Mouse (Mus musculus): ENCODE measurements around the gene Aoc2. TPM values are rescaled to one million over a fixed set of nuclear protein-coding genes. Genes with fewer than 3 reads are reported as not detected.

Gene Aoc2
- total RNA-seq (2022): 1 to 10 TPM; 3.8 to 5.3 (median 4.7) TPM

DNA sequence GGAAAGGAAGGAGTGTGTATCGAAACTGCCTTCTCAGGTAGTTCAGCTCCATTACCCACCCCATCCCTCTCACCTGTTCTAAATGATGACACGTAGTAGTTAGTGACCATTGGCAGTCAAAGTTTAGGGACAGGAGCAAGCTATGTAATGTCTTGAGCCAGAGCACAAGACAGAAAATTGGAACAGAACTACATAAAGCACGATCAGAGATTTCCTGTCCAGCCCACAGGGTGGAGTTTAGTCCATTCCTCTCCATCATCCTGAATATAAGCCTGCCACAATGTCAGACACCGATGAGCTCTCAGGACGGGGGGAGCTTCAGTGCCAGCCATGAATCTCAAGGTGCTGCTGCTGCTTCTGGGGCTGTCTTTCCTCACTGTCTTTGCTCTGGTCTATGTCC is at the start of gene Aoc2:
Aoc2 (plus strand) TSS at position 301 of the 400 bp plus-strand sequence.
- no peak for DNase-seq (ENCODE audit: low spot score in 2 of 2)

DNA sequence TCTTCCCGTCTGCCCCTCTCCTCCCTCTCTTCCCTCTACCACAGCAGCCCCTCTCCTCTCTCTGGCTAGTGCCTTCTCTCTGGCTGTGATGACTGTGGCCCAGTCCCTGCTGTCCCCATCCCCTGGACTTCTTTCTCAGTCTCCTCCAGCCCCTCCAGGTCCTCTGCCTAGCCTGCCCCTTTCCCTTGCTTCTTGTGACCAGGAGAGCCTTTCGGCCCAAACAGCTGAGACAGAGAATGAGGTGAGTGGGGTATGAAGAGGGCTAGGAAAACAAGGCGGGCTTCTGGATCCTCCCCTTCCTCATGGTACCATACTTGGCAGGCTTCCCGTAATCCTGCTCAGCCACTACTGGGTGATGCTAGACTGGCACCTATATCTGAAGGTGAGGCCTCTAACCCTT is 49.6 kb upstream of the Aoc2 start:
- DNase-seq (ENCODE audit: low spot score in 2 of 2): no peak

DNA sequence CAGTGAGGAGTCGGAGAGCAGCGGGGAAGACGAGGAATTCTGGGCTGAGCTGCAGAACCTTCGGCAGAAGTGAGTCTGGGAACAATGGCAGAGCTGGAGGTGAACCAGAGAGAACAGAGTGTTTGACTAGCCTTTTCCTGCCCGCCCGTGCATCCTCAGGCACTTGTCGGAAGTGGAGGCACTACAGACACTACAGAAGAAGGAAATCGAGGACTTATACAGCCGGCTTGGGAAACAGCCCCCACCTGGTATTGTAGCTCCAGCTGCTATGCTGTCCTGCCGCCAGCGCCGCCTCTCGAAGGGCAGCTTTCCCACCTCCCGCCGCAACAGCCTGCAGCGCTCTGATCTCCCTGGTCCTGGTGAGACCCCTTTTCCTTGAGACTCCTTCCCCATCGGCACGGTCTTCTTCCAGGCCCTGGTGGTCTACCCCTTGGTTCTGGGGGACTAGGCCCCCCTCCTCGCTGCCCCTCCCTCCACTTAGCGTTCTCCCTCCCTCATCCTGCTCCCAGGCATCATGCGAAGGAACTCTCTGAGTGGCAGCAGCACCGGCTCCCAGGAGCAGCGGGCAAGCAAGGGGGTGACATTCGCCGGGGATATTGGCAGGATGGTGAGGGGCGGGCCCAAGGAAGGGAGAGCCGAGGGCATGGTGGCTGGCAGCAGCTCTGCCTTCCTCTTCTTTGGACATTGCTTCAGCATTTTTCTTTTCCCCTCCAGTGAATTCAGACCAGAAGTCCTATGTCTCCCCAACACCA is 48.4 kb upstream of the Aoc2 start:
- no peak for DNase-seq (ENCODE audit: low spot score in 2 of 2)

DNA sequence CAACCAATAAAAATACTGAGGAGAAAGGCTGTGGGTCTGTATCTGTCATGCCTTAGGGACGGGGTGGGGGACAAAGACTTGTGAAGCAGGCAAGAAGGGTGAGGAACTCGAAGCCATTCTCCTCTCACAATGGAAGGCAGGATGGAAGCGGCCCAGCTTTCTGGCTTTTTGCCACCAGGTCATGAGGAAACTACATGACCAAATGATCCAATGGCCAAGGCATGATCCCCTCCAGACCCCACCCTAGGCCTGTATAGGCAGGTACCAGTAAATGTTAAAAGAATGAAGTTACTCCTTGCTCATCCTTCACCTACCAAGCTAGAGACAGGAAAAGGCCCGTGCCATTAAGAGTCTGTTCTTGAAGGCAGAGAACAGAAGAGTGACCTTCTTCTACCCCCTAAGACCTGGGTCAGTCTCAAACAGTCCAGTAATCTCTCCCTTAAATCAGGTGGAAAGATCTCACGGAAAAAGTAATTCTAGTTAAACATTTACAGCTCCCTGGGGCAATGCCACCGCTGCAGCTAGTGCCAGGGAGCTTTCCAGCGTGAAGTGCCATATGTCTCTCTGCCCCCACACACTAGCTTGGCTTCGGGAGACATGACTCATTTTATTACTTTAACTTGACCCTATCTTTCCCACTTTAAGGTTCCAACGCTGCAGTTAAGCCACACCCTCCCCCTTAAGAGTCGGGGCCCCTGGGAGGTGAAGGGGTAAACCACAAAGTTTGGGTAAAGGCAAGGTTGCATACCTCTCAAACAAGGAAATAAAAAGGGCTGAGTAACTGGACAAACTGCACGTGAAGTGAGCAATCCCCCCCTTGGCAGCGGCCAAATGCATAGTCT is 47.3 kb upstream of the Aoc2 start:
- no peak for DNase-seq (ENCODE audit: low spot score in 2 of 2)

DNA sequence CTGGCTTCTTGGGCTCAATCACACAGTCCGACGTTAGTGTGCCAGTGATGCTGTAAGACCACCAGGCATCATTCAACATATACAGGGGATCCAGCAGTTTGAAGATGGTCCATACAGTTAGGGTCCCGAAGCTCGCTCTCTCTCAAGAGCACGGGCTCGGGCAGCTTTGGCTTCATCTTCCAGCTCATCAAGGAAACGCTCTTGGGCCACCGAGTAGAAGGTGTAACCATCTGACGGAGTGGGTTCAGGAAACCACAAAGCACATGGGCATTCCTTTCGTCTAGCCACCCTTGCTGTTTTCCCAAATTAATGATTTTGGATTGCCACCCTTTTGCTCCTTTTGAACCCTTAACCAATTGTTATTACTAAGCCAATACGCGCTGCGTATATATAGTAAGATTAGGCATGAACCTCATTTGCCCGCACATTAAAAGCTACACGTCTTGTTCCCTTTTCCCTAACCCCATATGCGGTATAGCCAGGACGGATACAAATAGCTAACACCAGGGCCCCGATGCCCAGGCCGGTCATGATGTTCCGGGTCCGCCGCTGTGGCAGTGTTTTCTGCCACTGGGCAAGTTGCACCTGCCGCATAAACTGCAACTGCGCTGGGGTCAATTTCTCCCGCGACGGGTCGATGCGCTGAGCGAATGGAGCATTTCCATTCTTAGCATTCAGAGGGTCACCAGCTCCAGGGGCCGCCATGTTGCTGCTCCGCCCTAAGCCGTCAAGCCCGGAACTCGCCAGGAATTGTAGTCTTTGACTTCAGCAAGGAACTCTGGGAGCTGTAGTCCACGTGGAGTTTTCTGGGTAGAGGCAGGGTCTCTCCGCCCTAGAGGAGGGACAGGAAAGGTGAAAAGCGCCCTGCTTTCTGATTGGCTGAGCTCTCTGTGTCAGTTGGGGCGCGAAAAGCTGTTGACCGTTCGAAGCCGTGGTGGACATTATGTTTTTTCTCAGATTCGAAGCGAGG is 46.4 kb upstream of the Aoc2 start, which contains the start of the genes Cntd1 and Coa3:
Cntd1 (plus strand) TSS at position 790 of the 970 bp plus-strand sequence.
Coa3 (minus strand) TSS at position 892 of the 970 bp plus-strand sequence.
- peak; percentile 60 to 81 for DNase-seq (ENCODE audit: low spot score in 2 of 2)

DNA sequence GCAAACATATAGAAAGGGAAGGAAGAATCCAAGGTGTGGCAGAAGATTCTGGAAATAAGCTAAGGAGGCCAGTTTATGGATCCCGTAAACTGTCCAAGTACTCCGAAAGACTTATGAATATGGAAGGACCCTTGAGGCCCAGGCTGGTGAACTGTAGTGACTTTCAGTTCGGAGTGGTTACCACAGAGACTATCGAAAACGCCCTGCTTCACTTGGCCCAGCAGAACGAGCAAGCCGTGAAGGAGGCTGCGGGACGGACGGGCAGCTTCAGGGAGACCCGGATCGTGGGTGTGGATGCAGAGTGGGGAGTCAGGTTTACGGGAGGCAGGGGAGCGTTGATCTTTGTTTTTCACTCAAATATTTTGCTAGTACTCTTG is 45.7 kb upstream of the Aoc2 start:
- DNase-seq (ENCODE audit: low spot score in 2 of 2): no peak

DNA sequence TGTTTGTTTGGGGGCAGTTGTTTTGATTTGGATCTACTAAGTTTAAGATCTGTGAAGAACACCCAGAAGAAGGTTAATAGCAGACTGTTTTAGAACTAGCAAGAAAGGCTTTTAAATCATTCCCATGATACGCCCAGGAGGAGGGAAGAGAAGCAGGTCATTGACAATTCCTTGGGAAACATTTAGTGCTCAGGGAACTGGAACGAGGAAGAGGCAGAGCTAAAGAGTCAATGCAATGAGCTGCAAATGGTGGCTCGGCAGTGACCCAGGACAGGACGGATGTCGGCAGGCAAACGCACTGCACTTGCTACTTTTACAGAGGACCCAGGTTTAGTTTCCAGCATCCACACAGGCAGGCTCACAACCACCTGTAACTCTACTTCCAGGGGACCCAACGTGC is 44.0 kb upstream of the Aoc2 start:
- DNase-seq (ENCODE audit: low spot score in 2 of 2): no peak

DNA sequence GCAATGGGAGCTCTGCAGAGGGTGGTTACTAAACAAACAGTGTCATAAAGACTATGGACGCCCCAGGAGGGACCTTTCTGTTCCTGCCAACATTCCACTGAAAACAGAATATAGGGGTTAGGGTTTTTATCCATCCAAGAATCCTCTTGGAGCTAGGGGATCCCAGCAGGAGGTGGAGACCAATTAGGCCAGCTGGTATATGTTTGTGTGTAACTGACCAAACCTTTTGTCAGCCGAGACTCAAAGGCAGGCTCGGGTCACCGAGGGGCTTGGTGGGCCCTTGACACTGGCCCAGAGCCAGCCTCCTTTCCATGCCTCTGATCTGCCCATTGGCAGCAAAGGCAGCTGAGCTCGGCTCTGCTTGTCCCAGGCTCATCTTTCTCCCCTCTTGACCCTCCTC is 42.0 kb upstream of the Aoc2 start:
- DNase-seq (ENCODE audit: low spot score in 2 of 2): no peak

DNA sequence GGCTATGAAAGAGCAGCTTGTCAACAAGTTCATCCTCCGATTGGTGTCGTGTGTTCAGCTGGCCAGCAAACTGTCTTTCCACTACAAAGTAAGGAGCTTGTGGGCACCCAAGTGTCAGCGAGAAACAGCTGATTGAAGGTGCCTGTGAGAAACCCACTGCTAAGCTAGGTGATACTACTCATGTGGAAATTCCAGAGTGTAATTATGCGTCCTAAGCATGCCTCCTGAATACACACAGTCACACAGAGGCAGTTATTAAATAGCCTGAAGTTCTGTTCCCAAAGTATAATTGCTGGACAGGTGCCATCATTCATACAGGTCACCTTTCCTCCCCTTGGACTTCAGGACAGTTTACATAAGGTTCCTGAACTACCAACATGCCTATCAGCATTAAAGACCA is 41.1 kb upstream of the Aoc2 start:
- DNase-seq (ENCODE audit: low spot score in 2 of 2): no peak

DNA sequence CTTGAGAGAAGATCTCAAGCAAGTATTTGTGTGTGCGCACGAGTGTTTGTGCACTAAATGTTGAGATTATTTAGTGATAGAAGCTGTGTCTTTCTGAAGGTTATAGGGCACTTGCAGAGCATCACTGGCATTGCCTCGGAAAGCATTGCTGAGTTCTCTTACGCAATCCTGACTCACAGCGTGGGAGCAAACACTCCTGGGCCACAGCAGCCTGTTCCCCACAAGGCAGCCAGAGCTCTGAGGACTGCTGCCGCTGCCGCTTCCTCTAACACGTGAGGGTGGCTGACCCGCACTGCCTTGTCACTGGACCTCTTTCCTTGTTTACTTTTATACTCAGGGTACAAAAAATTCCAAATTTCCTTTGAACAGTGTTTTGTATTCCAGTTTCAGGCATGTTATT is 37.6 kb upstream of the Aoc2 start:
- DNase-seq (ENCODE audit: low spot score in 2 of 2): no peak

DNA sequence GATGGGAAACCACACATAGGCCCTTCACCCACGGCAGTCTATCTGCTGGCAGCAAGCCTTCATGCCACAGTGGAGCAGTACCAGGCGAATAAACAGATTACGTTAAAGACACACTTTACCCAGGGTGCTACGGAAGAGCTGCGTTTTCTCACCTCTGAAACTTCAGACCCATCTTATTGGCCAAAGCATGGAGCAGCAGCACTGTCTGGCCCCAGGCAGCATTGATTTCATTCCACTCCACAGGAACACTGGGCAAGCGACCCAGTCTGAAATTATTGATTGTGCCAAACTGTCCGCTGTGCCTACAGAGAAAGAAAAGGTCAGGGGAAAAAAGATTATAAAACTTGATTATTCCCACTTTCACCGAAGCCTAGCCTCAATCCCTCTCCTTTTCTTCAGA is 33.6 kb upstream of the Aoc2 start:
- DNase-seq (ENCODE audit: low spot score in 2 of 2): no peak

DNA sequence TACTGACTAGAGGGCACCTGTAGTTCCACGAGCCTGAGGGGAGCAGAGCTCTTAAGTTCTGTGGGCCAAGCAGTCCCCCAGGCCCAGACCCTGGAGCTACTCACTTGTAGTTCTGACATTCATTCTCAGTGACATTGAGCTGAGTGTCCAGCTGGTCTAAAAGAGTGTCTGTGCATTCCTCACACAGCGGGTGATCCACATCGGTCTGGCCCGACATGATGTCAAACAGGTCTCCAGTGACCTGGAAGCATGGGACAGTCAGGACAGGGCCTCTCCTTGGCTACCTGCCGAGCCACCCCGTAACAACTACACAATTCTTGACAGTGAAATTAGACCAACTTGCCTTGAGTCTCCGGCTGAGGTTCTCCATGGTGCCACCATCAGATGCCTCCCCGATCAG is 29.7 kb upstream of the Aoc2 start:
- no peak for DNase-seq (ENCODE audit: low spot score in 2 of 2)

DNA sequence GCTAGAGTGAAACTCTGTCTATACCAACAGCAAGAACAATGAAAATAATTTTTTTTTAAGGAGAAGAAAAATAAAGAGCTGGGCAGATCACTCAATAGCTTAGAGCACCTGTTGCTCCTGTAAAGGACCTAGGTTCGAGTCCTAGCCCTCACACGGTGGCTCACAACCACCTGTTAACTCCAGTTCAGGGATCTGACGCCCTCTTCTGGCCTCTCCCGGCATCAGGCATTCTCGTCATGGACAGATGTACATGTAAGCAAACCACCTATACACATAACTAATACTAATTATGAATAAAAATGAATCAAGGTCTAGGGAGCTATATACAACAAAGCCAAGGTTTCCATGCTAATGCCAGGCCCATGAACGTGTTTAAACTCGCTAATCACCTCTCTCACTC is 24.0 kb upstream of the Aoc2 start:
- no peak for DNase-seq (ENCODE audit: low spot score in 2 of 2)

DNA sequence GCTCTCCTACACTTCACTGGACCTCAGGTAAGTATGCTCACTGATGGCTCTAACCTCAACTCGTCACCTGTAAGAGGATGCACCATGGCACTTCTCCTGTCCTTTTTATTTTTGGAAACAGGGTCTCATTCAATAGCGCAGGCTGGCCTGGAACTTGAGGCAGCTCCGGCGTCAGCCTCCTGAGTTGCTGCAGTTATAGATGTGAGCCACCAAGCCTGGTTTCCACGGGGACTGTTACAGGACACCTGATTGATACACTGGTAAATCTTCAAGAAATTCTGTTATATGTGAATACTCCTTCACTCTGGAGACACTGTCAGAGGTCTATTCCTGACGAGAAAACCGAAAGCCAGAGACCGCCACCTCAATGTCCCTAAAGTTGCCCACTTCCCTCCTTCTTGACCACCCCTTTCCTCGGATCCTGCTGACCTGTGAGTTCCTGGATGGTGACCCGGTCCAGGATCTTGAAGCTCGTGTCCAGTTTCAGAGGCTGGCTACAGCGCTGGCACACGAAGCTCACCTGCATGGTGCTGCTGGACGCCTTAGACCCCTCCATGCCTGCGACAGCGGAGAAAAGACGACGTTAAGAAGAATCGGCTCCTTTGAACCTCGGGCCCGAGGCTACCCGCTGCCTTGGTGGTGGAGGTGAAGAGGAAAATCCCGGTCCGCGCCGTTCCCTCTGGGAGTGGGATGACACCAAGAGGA is 23.4 kb upstream of the Aoc2 start:
- no peak for DNase-seq (ENCODE audit: low spot score in 2 of 2)

DNA sequence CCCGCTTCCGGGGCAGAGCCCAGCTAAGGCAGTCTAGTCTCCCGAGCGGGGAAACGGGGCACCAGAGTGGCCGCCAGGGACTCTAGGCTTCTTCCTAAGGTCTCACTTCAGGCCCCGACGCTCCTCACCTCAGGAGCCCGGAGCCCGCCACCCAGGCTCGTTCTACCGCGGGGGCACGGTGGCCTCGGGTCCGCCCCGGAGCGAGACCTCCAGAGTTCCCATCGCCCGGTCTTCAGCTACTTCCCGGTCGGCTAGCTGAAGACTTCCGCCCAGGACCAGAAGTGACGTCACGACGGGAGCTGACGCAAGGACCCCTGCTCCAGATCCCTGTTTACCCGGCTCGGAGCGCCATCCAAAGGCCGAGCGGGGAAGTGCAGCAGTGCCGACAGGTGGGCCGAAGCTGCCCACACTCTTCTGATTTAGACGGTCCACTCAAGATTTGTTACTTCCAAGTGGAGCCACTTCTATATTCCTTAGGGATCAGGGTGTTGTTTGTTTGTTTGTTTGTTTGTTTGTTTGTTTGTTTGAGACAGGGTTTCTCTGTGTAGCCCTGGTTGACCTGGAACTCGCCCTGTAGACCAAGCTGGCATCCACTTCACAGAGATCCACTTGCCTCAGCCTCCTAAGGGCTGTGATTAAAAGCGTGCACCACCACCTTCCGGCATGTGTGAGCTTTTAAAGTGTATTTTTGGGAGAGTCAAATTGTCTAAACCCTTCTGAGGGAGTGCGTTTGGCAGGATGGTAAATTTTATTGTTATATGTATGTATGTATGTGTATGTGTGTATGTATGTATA is 22.7 kb upstream of the Aoc2 start, which contains the start of gene Becn1:
Becn1 (minus strand) TSS at position 283 of the 795 bp plus-strand sequence.
- DNase-seq (ENCODE audit: low spot score in 2 of 2): peak; percentile 91 to 96

DNA sequence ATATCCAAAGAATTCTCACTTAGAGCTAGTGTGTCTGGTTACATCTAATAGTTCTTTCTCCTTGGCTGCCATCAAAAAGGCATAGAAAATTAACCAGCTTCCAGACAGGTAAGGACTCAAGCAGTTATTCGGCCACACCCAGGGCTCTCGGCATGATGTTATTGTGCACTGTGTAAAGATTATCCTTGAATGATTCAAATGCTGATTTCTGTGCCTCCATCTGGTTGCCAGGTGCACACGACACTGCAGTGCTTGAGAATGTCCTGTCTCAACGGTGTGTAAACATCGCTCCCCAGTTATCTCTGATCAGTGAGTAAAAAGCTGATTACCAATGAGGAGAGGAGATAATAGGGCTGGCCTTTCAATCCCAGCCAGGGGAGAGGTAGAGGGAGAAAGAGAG is 17.1 kb upstream of the Aoc2 start:
- no peak for DNase-seq (ENCODE audit: low spot score in 2 of 2)

DNA sequence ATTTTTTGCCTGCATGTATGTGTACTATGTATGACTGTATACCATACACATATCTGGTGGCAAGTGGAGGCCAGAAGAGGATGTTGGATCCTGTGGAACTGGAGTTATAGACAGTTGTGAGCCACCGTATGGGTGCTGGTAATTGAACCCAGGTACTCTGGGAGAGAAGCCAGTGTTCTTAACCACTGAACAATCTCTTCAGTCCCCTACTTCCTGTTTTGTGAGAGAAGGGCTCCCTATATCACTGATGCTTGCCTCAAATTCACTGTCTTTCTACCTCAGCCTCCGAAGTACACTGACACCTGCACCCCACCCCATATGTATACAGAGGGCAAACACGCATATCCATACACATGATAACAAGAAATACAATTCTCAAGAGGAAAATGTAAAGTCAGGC is 13.8 kb upstream of the Aoc2 start:
- DNase-seq (ENCODE audit: low spot score in 2 of 2): no peak

DNA sequence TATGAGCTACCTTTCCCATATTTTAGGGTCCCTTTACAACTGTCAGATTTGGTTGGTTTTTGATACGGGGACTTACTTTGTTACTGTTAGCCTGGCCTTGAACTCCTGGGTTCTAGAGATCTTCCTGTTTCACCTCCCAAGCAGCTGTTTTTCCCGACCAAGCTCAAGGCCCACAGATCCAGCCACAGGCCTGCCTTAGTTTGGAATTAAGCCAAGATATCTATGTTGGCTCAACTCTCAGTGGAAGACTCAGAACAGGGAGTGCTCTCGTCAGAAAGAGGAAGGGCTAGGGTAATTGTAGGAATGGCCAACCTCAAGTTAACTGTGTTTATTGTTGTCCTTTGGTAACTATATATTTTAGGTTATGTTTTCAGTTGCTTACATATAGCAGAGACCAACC is 12.7 kb upstream of the Aoc2 start:
- DNase-seq (ENCODE audit: low spot score in 2 of 2): no peak

DNA sequence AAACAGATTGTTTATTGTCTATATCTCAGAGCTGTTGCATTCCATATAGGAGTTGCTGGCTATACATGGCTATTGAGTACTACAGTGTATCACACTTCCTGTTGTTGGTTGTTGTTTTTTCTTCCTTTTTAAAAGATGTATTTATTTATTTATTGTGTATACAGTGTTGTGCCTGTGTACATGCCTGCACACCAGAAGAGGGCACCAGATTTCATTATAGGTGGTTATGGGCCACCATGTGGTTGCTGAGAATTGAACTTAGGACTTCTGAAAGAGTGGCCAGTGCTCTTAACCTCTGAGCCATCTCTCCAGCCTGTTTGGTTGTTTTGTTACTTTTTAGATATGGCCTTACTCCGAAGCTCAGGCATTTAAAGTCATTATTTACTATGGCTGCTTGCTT is 10.3 kb upstream of the Aoc2 start:
- DNase-seq (ENCODE audit: low spot score in 2 of 2): no peak

DNA sequence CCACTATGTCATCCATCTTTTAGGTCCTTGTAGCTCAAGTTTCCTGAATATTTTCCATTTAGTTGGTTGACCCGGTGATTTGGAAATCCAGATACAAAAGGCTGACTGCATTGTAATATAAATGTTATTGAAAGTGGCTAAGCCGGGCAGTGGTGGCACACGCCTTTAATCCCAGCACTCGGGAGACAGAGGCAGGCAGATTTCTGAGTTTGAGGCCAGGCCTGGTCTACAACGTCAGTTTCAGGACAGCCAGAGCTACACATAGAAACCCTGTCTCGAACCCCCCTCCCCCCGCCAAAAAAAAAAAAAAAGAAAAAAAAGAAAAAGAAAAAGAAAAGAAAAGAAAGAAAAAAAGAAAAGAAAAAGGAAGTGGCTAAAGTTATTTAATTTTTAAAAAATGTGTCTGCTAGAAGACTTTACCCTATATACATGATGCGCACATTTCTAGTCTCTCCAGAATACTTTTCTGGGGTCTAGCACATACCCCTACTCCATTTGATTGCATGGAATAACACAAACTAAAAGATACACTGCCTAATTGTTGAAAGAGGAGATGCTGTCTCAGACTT is 9.7 kb upstream of the Aoc2 start:
- no peak for DNase-seq (ENCODE audit: low spot score in 2 of 2)

Data from left cerebral cortex, adult 8-10 months (tissue).